9 mouse cellular contexts compared by ENCODE assay signal in the genomic region with DNA sequence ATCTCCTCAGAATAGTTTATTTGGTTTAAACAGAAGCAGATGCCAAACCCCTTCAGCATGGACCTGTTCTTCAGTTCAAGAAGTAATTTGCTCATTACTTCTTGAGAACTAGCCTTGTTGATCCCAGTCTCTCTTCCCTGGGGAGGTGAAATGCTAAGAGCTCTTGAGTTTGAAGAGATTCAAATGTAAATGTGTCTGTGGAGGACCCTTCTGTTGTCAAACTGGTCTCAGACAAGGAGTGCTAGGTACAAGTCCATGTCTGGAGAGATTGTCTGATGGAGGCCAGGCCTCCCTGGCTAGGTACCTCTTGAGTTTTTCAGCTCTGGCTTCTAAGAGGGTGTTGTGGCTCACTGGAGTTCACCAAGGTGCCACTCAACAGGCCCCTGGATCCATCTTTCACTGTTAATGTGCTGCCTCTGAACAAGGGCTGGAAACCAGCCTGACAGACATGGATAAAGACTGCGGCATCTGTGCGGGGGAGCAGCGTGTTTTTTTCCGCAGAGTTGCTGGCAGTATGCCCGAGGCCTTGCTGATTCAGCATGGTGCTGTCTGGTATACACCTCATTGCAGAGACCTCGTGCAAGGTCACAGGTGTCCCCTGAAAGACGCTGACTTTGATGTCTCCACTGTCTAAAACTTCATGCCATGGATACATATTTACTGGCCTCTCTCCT. TPM values are rescaled to one million over a fixed set of nuclear protein-coding genes. Genes with fewer than 3 reads are reported as not detected.
DNase-seq lines count a peak whose midpoint lies in the region; ATAC-seq and TF ChIP-seq lines count a peak whose summit lies in the region.
"Had no signal": no experiment of that assay in that cellular context is flagged by ENCODE, and none has a peak within 500 bp of the region (broad histone marks: within the 10 kb centered on the region; RNA-seq: fewer than 3 reads in every experiment).

No protein-coding gene starts in this region.

- TF ChIP-seq EP300 in lung, postnatal 0 days (IDR thresholded peaks at IDR 0.05), result no peak

- H3K36me3 ChIP-seq in lung, postnatal 0 days (ENCODE audit: insufficient read depth, low read length), result no peaks in the 10 kb centered on the region
- no peaks in the 10 kb centered on the region for H3K36me3 ChIP-seq in kidney, embryonic 15.5 days

- no peak overlapping the region for H3K27ac ChIP-seq in lung, postnatal 0 days (ENCODE audit: low read length)
- H3K27ac ChIP-seq in kidney, embryonic 15.5 days, result no peak overlapping the region

- no peak overlapping the region for H3K4me2 ChIP-seq in lung, postnatal 0 days (replicated peaks; ENCODE audit: low read depth, low read length)
- no peak overlapping the region for H3K4me2 ChIP-seq in kidney, embryonic 15.5 days

- H3K27me3 ChIP-seq in lung, postnatal 0 days (replicated peaks; ENCODE audit: insufficient read depth, low read length), result no peaks in the 10 kb centered on the region
- H3K27me3 ChIP-seq in kidney, embryonic 15.5 days, result no peaks in the 10 kb centered on the region
- H3K27me3 ChIP-seq: CH12.LX had no signal

- ATAC-seq in lung, postnatal 0 days, result peak; percentile 64
- ATAC-seq in kidney, embryonic 15.5 days (replicated peaks; ENCODE audit: low FRiP score), result no peak

- H3K4me3 ChIP-seq in lung, postnatal 0 days (ENCODE audit: low read depth, low read length), result no peak overlapping the region
- H3K4me3 ChIP-seq in kidney, embryonic 15.5 days (replicated peaks), result no peak overlapping the region

- H3K4me1 ChIP-seq in lung, postnatal 0 days (ENCODE audit: insufficient read depth, low read depth, low read length), result no peaks in the 10 kb centered on the region
- H3K4me1 ChIP-seq in kidney, embryonic 15.5 days, result peaks cover 14% of the 10 kb centered on the region

- H3K9me3 ChIP-seq in lung, postnatal 0 days (ENCODE audit: low read length), result no peaks in the 10 kb centered on the region
- no peaks in the 10 kb centered on the region for H3K9me3 ChIP-seq in kidney, embryonic 15.5 days (replicated peaks)

- TF ChIP-seq CTCF in lung, postnatal 0 days (IDR thresholded peaks at IDR 0.05), result no peak

- peak; percentile 82 for DNase-seq in heart, adult 11 months
- no peak for DNase-seq in heart, adult 8-10 months (ENCODE audit: low spot score)
- peak; percentile 52 for DNase-seq in adrenal gland, postnatal 10 days
- peak; percentile 46 to 63 for DNase-seq in frontal cortex, postnatal 10 days (ENCODE audit: low spot score in 2 of 2)
- peak; percentile 54 for DNase-seq in lung, postnatal 0 days (ENCODE audit: low spot score)
- DNase-seq in embryo, embryonic 11 days, result no peak
- no peak for DNase-seq in kidney, postnatal 25 days

- WGBS in lung, postnatal 0 days, result 38% methylated on average over 7 of the region's 7 CpGs
- WGBS in kidney, embryonic 15.5 days, result 66% methylated on average over 7 of the region's 7 CpGs

- H3K9ac ChIP-seq in lung, postnatal 0 days (replicated peaks; ENCODE audit: low read depth), result no peak overlapping the region
- H3K9ac ChIP-seq in kidney, embryonic 15.5 days, result no peak overlapping the region

RNA-seq across cellular contexts. Expression of a gene that starts 45.6 kb away (rescaled TPM):
- 10 to 100 TPM; 16.2 to 20.0 (median 18.0) TPM for total RNA-seq in heart, adult 8-10 months (2022)
- total RNA-seq in adrenal gland, postnatal 10 days (2021), result 10 to 100 TPM; 12.7 to 21.0 TPM
- polyA plus RNA-seq in lung, postnatal 0 days (2015; fragmentation: Nextera tagmentation; extraction: Ambion mirVana), result 12.6 and 13.4 TPM in 2 replicates
- polyA plus RNA-seq in kidney, embryonic 15.5 days (2015; fragmentation: Nextera tagmentation; extraction: Ambion mirVana), result 13.2 and 15.0 TPM in 2 replicates

Comparison
In these comparisons a context has a peak if more than half of its experiments do, and no peak if none do; other contexts are left out.
1. DNase-seq: peak in heart, adult 11 months (single experiment), adrenal gland, postnatal 10 days (single experiment), frontal cortex, postnatal 10 days (2 of 2) and lung, postnatal 0 days (single experiment); none in heart, adult 8-10 months (single experiment), embryo, embryonic 11 days (single experiment) and kidney, postnatal 25 days (0 of 2).